Mouse (Mus musculus): Measurements from ENCODE around the gene Top3a.
A peak's percentile ranks its signal among the peaks of the same experiment; 100 is the strongest.

The Top3a gene

DNA sequence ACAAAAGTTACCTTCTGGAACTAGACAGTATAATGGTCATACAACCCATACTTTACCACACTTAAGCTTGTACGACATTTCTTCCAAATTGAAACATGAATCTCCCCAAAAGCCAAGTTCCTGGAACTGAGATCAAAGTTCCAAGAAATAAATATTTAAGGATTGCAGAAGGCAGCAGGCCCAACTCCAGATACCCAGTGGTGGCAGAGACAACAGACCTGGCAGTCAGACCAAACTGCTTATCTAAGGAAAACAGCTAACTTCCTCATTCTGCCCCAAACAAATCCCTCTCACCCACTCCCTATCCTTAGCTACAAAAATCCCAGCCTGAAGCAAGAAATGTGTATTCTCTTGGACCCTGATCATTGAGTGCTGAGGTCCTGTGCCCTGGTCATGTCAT is 2.3 kb downstream of the Top3a start:
- no peak for ATAC-seq (ENCODE audit: low TSS enrichment)

DNA sequence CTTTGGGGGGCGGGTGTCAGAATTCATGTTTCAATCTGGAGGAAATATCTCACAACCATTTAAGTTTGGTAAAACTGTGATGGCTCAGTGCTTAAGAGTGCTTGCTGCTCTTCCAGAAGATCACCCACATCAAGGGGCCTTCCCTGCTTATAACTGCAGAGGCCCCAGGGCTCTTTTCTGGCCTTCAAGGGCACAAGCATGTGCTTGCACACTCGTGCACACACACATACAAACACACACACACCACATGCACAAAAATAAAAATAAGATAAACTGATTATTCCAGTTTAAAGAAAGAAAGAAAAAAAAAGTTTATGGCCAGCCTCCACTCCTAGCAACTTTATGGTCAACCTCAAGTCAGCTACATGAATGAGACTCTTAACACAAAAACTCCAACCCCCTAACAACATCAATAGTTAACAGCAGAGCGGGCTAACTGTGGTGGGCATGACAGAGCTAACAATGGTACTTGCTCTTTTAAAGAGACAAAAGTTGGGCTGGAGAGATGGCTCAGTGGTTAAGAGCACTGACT is 2.9 kb downstream of the Top3a start:
- ATAC-seq (ENCODE audit: low TSS enrichment), result no peak

GRCm38 (mm10) chr11:60772161-60772560 is 5.0 kb downstream of the Top3a start:
- ATAC-seq (ENCODE audit: low TSS enrichment), result no peak

DNA sequence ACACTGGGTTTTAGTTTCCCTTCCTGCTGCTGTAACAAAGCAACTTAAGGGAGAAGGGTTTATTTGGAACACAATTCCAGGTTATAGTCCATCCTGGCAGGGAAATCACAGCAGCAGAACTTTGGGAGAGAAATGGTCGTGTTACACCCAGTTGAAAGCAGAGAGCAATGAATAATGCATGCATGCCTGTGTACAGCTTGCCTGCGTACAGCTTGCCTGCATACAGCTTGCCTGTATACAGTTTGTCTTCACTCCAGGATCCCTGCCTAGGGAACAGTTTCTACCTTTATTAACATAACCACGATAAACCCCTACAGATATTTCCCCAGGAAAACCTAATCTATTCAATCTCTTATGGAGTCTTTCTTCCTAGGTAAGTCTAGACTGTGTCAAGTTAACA is 6.4 kb downstream of the Top3a start:
- ATAC-seq (ENCODE audit: low TSS enrichment), result no peak

- no peak for ATAC-seq (ENCODE audit: low TSS enrichment)
Observed at GRCm38 (mm10) chr11:60769322-60769721, 7.8 kb downstream of the Top3a start.

DNA sequence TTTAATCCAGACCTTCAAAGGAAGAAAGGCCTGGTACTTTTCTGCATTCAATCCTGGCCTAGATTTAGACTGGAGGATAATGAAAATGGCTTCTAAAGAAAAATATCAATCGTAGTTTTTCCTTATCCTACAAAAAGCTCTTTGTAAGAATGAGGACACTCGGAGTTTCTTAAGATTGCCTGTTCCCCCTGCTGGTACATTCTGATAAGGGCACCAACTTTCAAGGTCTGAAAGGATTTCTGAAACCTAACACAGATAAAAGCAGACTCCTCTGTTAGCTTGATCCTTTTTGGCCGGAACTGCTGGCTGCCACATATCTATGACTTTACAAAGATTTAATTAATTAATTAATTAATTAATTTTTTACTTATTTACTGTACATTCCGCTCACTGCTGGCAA is 10.2 kb downstream of the Top3a start:
- ATAC-seq (ENCODE audit: low TSS enrichment), result no peak

- peak; percentile 20; the same call in 1 of the 2 replicates for ATAC-seq (ENCODE audit: low TSS enrichment)
Observed at GRCm38 (mm10) chr11:60761681-60762080, 15.5 kb downstream of the Top3a start.

GRCm38 (mm10) chr11:60755570-60755969 is 21.6 kb downstream of the Top3a start:
- ATAC-seq (ENCODE audit: low TSS enrichment), result no peak

DNA sequence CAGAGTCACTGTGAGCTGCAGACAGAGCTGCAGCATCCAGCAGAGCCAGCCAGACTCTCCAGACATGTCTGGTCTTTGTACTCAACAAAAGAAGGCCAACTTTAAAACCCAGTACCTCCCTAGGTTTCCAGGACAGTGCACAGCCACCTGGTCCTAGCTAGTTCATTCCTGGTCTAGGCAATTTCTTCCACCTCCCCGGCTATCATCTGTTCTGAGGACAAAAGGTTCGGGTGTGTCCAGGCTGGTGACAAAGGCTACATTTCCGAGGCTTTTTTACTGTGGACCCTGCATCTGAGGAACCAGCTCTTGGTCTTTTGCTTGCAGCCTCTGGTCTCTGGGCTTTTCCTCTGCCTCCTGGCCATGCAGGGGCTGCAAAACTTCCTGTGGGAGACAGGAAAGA is 36.8 kb downstream of the Top3a start:
- ATAC-seq (ENCODE audit: low TSS enrichment), result no peak

GRCm38 (mm10) chr11:60737450-60737849 is 39.7 kb downstream of the Top3a start:
- ATAC-seq (ENCODE audit: low TSS enrichment), result no peak

DNA sequence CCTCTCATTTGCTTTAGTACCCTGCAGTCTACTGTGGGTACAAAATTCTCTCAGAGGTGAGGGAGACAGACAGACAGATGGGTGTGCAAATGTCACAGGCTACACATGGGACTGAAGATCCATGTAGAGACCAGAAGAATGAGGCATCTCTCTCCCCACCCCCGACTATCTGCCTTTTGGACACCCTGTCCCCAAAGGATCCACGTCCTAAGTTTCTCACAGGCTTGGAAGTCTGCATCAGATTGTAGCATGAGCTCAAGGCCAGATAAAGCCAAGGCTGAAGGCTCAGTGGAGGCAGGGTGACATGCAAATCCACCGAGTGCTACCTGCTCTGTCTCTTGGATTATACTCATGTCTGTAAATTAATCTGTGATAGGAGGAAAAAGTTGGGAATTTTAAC is 40.7 kb downstream of the Top3a start:
- ATAC-seq (ENCODE audit: low TSS enrichment), result no peak

GRCm38 (mm10) chr11:60735191-60735590 is 42.0 kb downstream of the Top3a start:
- ATAC-seq (ENCODE audit: low TSS enrichment), result no peak

DNA sequence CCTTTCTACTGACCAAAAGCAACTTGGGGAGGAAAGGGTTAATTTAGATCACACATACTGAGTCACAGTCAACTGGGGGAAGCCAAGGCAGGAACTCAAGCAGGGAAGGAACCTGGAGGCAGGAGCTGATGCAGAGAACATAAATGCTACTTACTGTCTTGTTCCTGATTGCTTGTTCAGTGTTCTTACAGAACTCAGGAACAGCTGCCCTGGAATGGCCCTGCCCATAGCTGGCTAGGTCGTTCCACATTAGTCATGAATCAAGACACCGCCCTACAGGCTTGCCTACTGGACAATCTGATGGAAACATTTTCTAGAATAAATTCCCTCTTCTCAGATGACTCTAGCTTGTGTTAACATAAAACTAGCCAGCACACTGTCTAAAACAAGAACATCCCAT is 43.0 kb downstream of the Top3a start:
- no peak for ATAC-seq (ENCODE audit: low TSS enrichment)

- no peak for ATAC-seq (ENCODE audit: low TSS enrichment)
Observed at GRCm38 (mm10) chr11:60731251-60731650, 45.9 kb downstream of the Top3a start.

- no peak for ATAC-seq (ENCODE audit: low TSS enrichment)
Observed at GRCm38 (mm10) chr11:60730169-60730568, 47.0 kb downstream of the Top3a start.

DNA sequence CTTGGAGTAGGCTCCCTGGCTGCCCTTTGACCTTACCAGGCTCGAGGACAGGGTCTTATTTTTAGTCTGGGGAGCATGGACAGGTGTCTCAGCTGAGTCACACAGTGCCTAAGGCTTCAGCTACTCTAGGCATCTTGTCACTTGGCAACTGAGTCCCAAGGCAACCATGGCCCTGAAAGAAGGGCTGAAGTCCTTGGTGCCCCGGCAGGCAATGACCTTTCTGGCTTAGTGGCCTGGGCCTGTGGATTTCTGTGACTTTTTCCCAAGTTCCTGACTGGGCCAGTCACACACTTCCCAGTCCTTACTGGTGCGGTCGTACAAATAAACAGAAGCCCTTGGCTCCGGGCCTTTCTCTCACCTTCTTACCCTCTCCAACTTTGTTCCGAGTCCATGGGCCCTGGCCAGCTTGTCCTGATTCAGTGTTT is 47.9 kb downstream of the Top3a start:
- no peak for ATAC-seq (ENCODE audit: low TSS enrichment)

- ATAC-seq (ENCODE audit: low TSS enrichment), result peak; percentile 89
Observed at GRCm38 (mm10) chr11:60728260-60728761, 48.9 kb downstream of the Top3a start, which contains the start of gene Mief2. Mief2 (plus strand) TSS chr11:60728398.

DNA sequence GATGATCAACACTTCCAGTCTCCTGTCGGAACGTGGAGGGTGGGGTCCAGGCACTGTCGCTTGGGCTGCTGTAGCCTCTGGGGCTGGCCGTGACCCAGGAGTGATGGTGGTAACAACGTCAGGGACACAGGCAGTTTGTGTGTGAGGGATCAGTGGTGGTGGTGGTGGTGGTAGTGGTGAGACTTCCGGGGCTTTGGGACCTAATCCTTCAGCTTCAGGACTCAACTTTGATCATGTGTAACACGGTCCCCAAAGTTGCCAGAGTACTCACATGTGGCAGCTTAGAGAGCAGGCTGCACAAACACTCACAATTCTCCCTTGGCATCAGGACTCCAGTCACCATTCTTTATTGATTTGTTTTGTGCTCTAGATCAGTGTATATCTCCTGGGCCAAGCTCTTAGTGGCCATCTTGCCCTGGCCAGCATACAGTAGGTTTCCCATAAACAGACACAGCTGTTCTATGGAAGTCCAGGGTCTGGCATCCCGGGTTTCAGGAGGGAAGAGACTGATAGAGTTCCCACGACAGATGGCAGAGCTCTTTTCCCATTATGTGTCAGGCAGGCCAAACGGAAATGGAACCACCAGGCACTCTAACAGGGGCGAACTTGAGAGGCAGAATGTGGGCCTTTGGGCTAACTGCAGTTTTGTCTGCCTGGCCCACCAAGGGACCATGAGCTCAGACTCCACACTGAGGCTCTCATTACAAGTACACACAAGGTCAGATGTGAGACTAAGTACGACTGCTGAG is 49.6 kb downstream of the Top3a start:
- peak; percentile 24; the same call in 1 of the 2 replicates for ATAC-seq (ENCODE audit: low TSS enrichment)

GRCm38 (mm10) chr11:60726601-60727391 is 50.4 kb downstream of the Top3a start, which contains the start of gene Flii:
Flii (minus strand) TSS chr11:60727263.
- ATAC-seq (ENCODE audit: low TSS enrichment), result peak; percentile 58

DNA sequence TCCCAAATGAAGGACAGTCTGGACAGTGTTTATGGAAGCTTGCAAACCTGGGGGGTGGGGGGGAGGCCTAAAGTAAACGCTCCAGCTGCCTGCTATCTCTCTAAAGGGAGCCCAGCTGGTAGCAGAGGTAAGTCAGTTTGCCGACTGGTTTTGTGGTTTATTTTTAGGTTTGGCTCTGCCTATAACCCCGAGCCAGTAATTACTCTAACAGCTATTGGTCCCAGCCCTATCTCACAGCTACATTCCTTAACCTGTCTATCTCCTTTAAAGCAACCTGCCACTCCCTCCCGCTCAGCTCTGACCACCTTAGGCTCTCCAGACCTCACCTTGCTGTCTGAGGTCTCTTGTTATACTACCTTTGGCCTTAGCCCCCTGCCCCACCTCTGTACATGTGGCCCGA is 57.9 kb downstream of the Top3a start:
- ATAC-seq (ENCODE audit: low TSS enrichment), result no peak

- ATAC-seq (ENCODE audit: low TSS enrichment), result no peak
Observed at GRCm38 (mm10) chr11:60715833-60716232, 61.3 kb downstream of the Top3a start.

- no peak for ATAC-seq (ENCODE audit: low TSS enrichment)
Observed at GRCm38 (mm10) chr11:60712639-60713255, 64.4 kb downstream of the Top3a start.
